1 mouse cellular context compared by ENCODE assay signal in the genomic region with DNA sequence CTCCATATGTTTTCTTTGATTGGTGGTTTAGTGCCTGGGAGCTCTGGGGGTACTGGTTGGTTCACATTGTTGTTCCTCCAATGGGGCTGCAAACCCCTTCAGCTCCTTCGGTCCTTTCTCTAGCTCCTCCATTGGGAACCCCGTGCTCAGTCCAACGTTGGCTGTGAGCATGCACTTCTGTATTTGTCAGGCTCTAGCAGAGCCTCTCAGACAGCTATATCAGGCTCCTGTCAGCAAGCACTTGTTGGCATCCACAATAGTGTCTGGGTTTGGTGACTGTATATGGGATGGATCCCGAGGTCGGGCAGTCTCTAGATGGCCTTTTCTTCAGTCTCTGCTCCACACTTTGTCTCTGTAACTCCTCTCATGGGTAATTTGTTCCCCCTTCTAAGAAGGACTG. TPM values are rescaled to one million over a fixed set of nuclear protein-coding genes. Genes with fewer than 3 reads are reported as not detected.
"Had no signal": no experiment of that assay in that cellular context is flagged by ENCODE, and none has a peak within 500 bp of the region (broad histone marks: within the 10 kb centered on the region; RNA-seq: fewer than 3 reads in every experiment).

No protein-coding gene starts in this region.

RNA-seq across cellular contexts. Expression of a gene that starts 6.2 kb away (rescaled TPM):
- polyA plus RNA-seq: gonadal fat pad, adult 2 months had no signal
